Mouse (Mus musculus): ENCODE measurements around the gene Tmod2. TPM values are rescaled to one million over a fixed set of nuclear protein-coding genes. Genes with fewer than 3 reads are reported as not detected.
"Not testable (repeated sequence)": the region's sequence is repeated elsewhere in the genome, so short reads cannot be mapped to it uniquely, and the experiment has no call there.

Gene Tmod2
- polyA plus RNA-seq, 1 experiment from 2014 or later, result 63.2 TPM

DNA sequence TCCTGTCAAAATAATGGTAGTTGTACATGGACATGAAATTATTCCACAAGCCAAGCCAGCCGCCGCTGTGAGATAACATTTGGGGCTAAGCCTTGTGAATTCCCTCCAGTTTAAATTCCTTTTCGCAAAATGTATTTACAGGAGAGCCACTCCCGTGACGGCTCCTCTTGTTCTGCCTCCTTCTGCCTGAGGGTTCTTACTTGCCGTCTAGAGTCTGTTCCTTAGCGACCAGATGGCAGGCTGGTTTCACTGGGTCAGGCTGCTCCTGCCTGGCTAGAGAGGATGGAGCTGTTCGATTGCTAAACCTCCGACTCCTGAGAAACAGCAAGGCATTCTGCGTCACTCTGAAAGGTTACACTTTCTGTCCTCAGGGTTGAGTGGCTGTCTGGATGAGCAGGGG is 21.0 kb upstream of the Tmod2 start:
- DNase-seq (ENCODE audit: low spot score, missing footprints) (no peak), ATAC-seq (ENCODE audit: low FRiP score) (no peak)
- Histone ChIP-seq H3K4me1 (ENCODE audit: control insufficient read depth, insufficient read depth, low read length) (no peaks in the 10 kb centered on the region), H3K4me2 (no peak overlapping the region), H3K36me3 (ENCODE audit: control insufficient read depth, insufficient read depth, low read length) (no peaks in the 10 kb centered on the region), H3K9ac (ENCODE audit: low read length) (no peak overlapping the region), H3K9me3 (ENCODE audit: control insufficient read depth, low read length) (no peaks in the 10 kb centered on the region), H3K27me3 (ENCODE audit: control insufficient read depth, insufficient read depth, low read length) (no peaks in the 10 kb centered on the region), H3K4me3 (ENCODE audit: low read depth, low read length) (no peak overlapping the region), H3K27ac (ENCODE audit: low read depth, low read length) (no peak overlapping the region)
- 63% methylated on average over 10 of the region's 10 CpGs for WGBS

GRCm38 (mm10) chr9:75630823-75631454 is 19.8 kb upstream of the Tmod2 start:
- ATAC-seq (ENCODE audit: low FRiP score), result no peak
- 91% methylated on average over 8 of the region's 8 CpGs for WGBS
- Histone ChIP-seq H3K27me3 (ENCODE audit: control insufficient read depth, insufficient read depth, low read length) (no peaks in the 10 kb centered on the region), H3K36me3 (ENCODE audit: control insufficient read depth, insufficient read depth, low read length) (no peaks in the 10 kb centered on the region), H3K4me2 (no peak overlapping the region), H3K27ac (ENCODE audit: low read depth, low read length) (no peak overlapping the region), H3K9ac (ENCODE audit: low read length) (no peak overlapping the region), H3K4me3 (ENCODE audit: low read depth, low read length) (no peak overlapping the region), H3K9me3 (ENCODE audit: control insufficient read depth, low read length) (no peaks in the 10 kb centered on the region), H3K4me1 (ENCODE audit: control insufficient read depth, insufficient read depth, low read length) (peaks cover 2% of the 10 kb centered on the region; the same call in 1 of the 2 replicates)
- DNase-seq (ENCODE audit: low spot score, missing footprints), result no peak

GRCm38 (mm10) chr9:75626308-75626604 is 15.1 kb upstream of the Tmod2 start:
- no peak for ATAC-seq (ENCODE audit: low FRiP score)
- 1% methylated on average over 14 of the region's 14 CpGs for WGBS

GRCm38 (mm10) chr9:75625556-75626307 is 14.6 kb upstream of the Tmod2 start, which contains the start of gene Lysmd2:
Gene Lysmd2, plus strand, starts transcription at chr9:75625741.
- under 1% methylated on average over 69 of the region's 94 CpGs for WGBS
- peak; percentile 89 for ATAC-seq (ENCODE audit: low FRiP score)

More at GRCm38 (mm10) chr9:75626308-75626604, 15.1 kb upstream of the Tmod2 start:
- no peaks in the 10 kb centered on the region for H3K9me3 ChIP-seq (ENCODE audit: control insufficient read depth, low read length)
- no peak for DNase-seq (ENCODE audit: low spot score, missing footprints)
- H3K4me1 ChIP-seq (ENCODE audit: control insufficient read depth, insufficient read depth, low read length), result peaks cover 5% of the 10 kb centered on the region
- H3K36me3 ChIP-seq (ENCODE audit: control insufficient read depth, insufficient read depth, low read length), result no peaks in the 10 kb centered on the region
- H3K4me2 ChIP-seq, result peak overlapping the region; percentile 92
- H3K4me3 ChIP-seq (ENCODE audit: low read depth, low read length), result peak overlapping the region; percentile 72
- peak overlapping the region; percentile 89 for H3K9ac ChIP-seq (ENCODE audit: low read length)
- H3K27ac ChIP-seq (ENCODE audit: low read depth, low read length), result peak overlapping the region; percentile 57; the same call in 1 of the 2 replicates
- peaks cover 2% of the 10 kb centered on the region; the same call in 1 of the 2 replicates for H3K27me3 ChIP-seq (ENCODE audit: control insufficient read depth, insufficient read depth, low read length)

DNA sequence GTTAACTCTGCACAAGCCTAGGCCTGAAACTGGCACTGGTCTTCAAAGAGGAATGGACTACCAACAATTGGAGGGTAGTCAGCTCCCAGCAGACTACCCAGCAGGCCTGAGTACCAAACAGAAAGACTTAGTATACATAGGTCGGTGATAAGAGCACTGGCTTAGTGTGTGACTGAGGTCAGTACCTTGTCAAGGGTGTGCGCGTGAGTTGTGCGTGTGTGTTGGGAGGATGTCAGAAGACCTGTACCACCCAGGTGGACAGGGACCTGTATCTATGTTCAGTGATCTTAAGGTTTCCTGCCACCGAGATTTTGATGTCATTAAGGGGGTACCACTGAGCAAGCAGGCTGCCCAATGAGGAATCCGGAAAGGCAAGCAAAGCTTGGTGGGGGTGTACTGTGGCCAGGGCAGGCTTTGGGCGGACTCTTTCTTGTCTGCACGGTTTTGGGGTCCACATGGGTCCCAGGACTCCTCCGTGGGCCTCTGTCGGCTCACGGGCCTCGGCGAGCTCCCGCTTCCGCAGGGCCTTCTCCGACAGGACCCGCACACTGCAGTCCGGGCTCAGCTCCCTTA is 13.9 kb upstream of the Tmod2 start:
- H3K27ac ChIP-seq (ENCODE audit: low read depth, low read length), result peak overlapping the region; percentile 57
- H3K4me2 ChIP-seq, result peak overlapping the region; percentile 92
- H3K9ac ChIP-seq (ENCODE audit: low read length), result peak overlapping the region; percentile 89
- H3K9me3 ChIP-seq (ENCODE audit: control insufficient read depth, low read length), result no peaks in the 10 kb centered on the region
- ATAC-seq (ENCODE audit: low FRiP score) (peak; percentile 47), DNase-seq (ENCODE audit: low spot score, missing footprints) (peak; percentile 95)
- H3K4me3 ChIP-seq (ENCODE audit: low read depth, low read length), result peak overlapping the region; percentile 72
- peaks cover 5% of the 10 kb centered on the region for H3K4me1 ChIP-seq (ENCODE audit: control insufficient read depth, insufficient read depth, low read length)
- H3K27me3 ChIP-seq (ENCODE audit: control insufficient read depth, insufficient read depth, low read length), result peaks cover 2% of the 10 kb centered on the region; the same call in 1 of the 2 replicates
- WGBS, result 16% methylated on average over 18 of the region's 18 CpGs
- H3K36me3 ChIP-seq (ENCODE audit: control insufficient read depth, insufficient read depth, low read length), result no peaks in the 10 kb centered on the region

More at GRCm38 (mm10) chr9:75625556-75626307, 14.6 kb upstream of the Tmod2 start, which contains the start of gene Lysmd2:
- H3K4me2 ChIP-seq, result peak within 1 kb of the TSS; percentile 92
- H3K36me3 ChIP-seq (ENCODE audit: control insufficient read depth, insufficient read depth, low read length), result no peaks in the 10 kb centered on the region
- peaks cover 2% of the 10 kb centered on the region; the same call in 1 of the 2 replicates for H3K27me3 ChIP-seq (ENCODE audit: control insufficient read depth, insufficient read depth, low read length)
- DNase-seq (ENCODE audit: low spot score, missing footprints), result peak; percentile 97
- H3K4me1 ChIP-seq (ENCODE audit: control insufficient read depth, insufficient read depth, low read length), result peaks cover 5% of the 10 kb centered on the region
- H3K27ac ChIP-seq (ENCODE audit: low read depth, low read length), result peak within 1 kb of the TSS; percentile 57
- H3K9me3 ChIP-seq (ENCODE audit: control insufficient read depth, low read length), result no peaks in the 10 kb centered on the region
- H3K4me3 ChIP-seq (ENCODE audit: low read depth, low read length), result peak within 1 kb of the TSS; percentile 72
- H3K9ac ChIP-seq (ENCODE audit: low read length), result peak within 1 kb of the TSS; percentile 89

GRCm38 (mm10) chr9:75621428-75621827 is 10.3 kb upstream of the Tmod2 start:
- Histone ChIP-seq H3K4me3 (ENCODE audit: low read depth, low read length) (no peak overlapping the region), H3K27me3 (ENCODE audit: control insufficient read depth, insufficient read depth, low read length) (peaks cover 2% of the 10 kb centered on the region; the same call in 1 of the 2 replicates), H3K9ac (ENCODE audit: low read length) (no peak overlapping the region), H3K36me3 (ENCODE audit: control insufficient read depth, insufficient read depth, low read length) (no peaks in the 10 kb centered on the region), H3K4me1 (ENCODE audit: control insufficient read depth, insufficient read depth, low read length) (peaks cover 4% of the 10 kb centered on the region), H3K27ac (ENCODE audit: low read depth, low read length) (no peak overlapping the region), H3K9me3 (ENCODE audit: control insufficient read depth, low read length) (no peaks in the 10 kb centered on the region), H3K4me2 (no peak overlapping the region)
- ATAC-seq (ENCODE audit: low FRiP score) (no peak), DNase-seq (ENCODE audit: low spot score, missing footprints) (no peak)
- WGBS, result 89% methylated on average over 3 of the region's 3 CpGs

GRCm38 (mm10) chr9:75619761-75620160 is 8.6 kb upstream of the Tmod2 start:
- H3K9ac ChIP-seq (ENCODE audit: low read length); H3K27me3 ChIP-seq (ENCODE audit: control insufficient read depth, insufficient read depth, low read length); H3K27ac ChIP-seq (ENCODE audit: low read depth, low read length); H3K4me2 ChIP-seq; H3K4me3 ChIP-seq (ENCODE audit: low read depth, low read length); H3K9me3 ChIP-seq (ENCODE audit: control insufficient read depth, low read length); DNase-seq (ENCODE audit: low spot score, missing footprints); ATAC-seq (ENCODE audit: low FRiP score); H3K4me1 ChIP-seq (ENCODE audit: control insufficient read depth, insufficient read depth, low read length); H3K36me3 ChIP-seq (ENCODE audit: control insufficient read depth, insufficient read depth, low read length): not testable (repeated sequence)
- 85% methylated on average over 2 of the region's 2 CpGs for WGBS

DNA sequence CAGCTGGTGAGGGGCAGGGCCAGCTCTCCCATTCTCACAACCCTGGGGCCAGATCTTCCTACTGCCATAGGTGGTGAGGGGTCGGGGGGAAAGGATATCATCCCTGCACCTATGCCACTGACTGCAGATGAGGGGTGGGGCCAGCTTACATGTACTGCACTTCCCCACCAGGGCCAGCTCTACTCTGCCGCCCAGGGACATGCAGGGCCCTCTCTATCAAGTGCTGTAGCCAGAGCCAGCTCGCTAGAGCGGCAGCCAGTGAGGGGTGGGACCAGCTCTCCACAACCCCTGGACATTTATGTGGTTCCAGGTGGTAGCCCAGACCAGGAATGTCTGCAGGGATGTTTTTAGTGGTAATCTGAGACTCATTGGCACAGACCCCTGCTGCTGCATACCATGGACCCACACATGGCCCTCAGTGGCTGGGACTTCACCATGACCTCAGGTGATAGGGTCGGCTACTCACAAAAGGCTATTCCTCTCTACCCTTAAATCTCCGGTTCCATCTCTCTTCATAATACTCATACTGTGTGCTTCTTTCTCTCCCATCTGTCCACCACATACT is 7.8 kb upstream of the Tmod2 start:
- H3K27me3 ChIP-seq (ENCODE audit: control insufficient read depth, insufficient read depth, low read length), result no peaks in the 10 kb centered on the region
- no peaks in the 10 kb centered on the region for H3K9me3 ChIP-seq (ENCODE audit: control insufficient read depth, low read length)
- DNase-seq (ENCODE audit: low spot score, missing footprints), result no peak
- H3K9ac ChIP-seq (ENCODE audit: low read length), result no peak overlapping the region
- no peak overlapping the region for H3K27ac ChIP-seq (ENCODE audit: low read depth, low read length)
- no peaks in the 10 kb centered on the region for H3K36me3 ChIP-seq (ENCODE audit: control insufficient read depth, insufficient read depth, low read length)
- no peak overlapping the region for H3K4me2 ChIP-seq
- no peak for ATAC-seq (ENCODE audit: low FRiP score)
- no peak overlapping the region for H3K4me3 ChIP-seq (ENCODE audit: low read depth, low read length)
- H3K4me1 ChIP-seq (ENCODE audit: control insufficient read depth, insufficient read depth, low read length), result no peaks in the 10 kb centered on the region
- WGBS, result 82% methylated on average over 6 of the region's 6 CpGs

Measured in midbrain, embryonic 11.5 days (tissue).